Mouse (Mus musculus): ENCODE measurements at regions not wholly inside any gene's neighbourhood (a gene's known extent, or its start where the extent isn't known, plus 50 kb on each side); places are given as distances from the start of the nearest gene placed in this dataset.
"Not testable (repeated sequence)": the region's sequence is repeated elsewhere in the genome, so short reads cannot be mapped to it uniquely, and the experiment has no call there.

DNA sequence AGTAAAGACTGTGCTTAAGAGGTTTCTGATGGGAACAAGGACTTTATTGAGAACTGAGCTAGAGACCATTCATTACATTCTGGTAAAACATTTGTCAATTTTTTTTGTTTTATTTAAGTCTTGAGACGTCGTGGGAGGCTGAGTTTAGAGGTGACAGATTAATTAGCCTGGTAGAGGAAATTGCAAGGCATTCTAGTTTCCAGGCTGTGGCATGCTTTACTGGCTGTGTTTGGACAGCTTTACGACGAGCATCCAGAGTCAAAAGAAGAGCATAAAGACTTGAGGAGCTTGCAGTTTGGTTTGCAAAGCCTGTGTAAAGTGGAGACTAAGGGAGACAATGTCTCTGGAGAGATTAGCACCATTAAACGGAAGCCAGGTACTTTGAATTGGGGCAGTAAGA lies 154.0 kb upstream of the Got2 start:
- dilution Hi-C loops (cut with MboI; ENCODE audit: extremely low pct_ligation_motif_present, extremely low pct_unique_long_range_greater_than_20kb, low sequenced_read_pairs) = no loop called here
- no peaks in the 10 kb centered on the region for H3K4me1 ChIP-seq (ENCODE audit: control insufficient read depth in 1 of 2, insufficient read depth in 2 of 2)
- no peak overlapping the region for H3K27ac ChIP-seq (ENCODE audit: insufficient read depth, low read depth)
- DNase-seq (ENCODE audit: extremely low read depth) = no peak
- H3K36me3 ChIP-seq (replicated peaks in 1 of 2; ENCODE audit: control insufficient read depth in 1 of 2, insufficient read depth in 1 of 2, low read length in 1 of 2) = no peaks in the 10 kb centered on the region
- peaks cover 5% of the 10 kb centered on the region for H3K27me3 ChIP-seq (replicated peaks)
- no peak for TF ChIP-seq MEF2A (IDR thresholded peaks at IDR 0.05; ENCODE audit: borderline replicate concordance, low read depth, low read length)
- no peak for TF ChIP-seq BHLHE40 (IDR thresholded peaks at IDR 0.05; ENCODE audit: low read depth, low read length)
- no peak for TF ChIP-seq UBTF (IDR thresholded peaks at IDR 0.05; ENCODE audit: low read depth, low read length)
- TF ChIP-seq JUND (conservative IDR thresholded peaks at IDR 0.05; ENCODE audit: low read depth, low read length) = no peak
- no peak for TF ChIP-seq NELFE (IDR thresholded peaks at IDR 0.05; ENCODE audit: low read depth, low read length)
- no peak for TF ChIP-seq SMC3 (IDR thresholded peaks at IDR 0.05; ENCODE audit: low read depth, low read length)
- TF ChIP-seq CTCF (conservative IDR thresholded peaks at IDR 0.05 in 1 of 2, IDR thresholded peaks at IDR 0.05 in 1 of 2; ENCODE audit: low read depth in 2 of 2, low read length in 2 of 2) = no peak
- no peak for TF ChIP-seq RCOR1 (conservative IDR thresholded peaks at IDR 0.05; ENCODE audit: low read depth, low read length)
- no peak for TF ChIP-seq SIN3A (IDR thresholded peaks at IDR 0.05; ENCODE audit: low read length)
- no peak for TF ChIP-seq CHD1 (IDR thresholded peaks at IDR 0.05; ENCODE audit: low read depth, low read length)
- no peak for TF ChIP-seq IRF4 (IDR thresholded peaks at IDR 0.05; ENCODE audit: low read depth, low read length)
- no peak for TF ChIP-seq EP300 (IDR thresholded peaks at IDR 0.05; ENCODE audit: low read length)
- no peak for TF ChIP-seq HCFC1 (IDR thresholded peaks at IDR 0.05; ENCODE audit: low read depth, low read length)
- TF ChIP-seq ETS1 (conservative IDR thresholded peaks at IDR 0.05; ENCODE audit: low read depth, low read length) = no peak
- TF ChIP-seq RAD21 (IDR thresholded peaks at IDR 0.05; ENCODE audit: low read depth, low read length) = no peak
- no peak overlapping the region for H3K4me3 ChIP-seq (replicated peaks in 1 of 3; ENCODE audit: low read depth in 2 of 3, low read length in 2 of 3, poor library complexity in 1 of 3)
- H3K9ac ChIP-seq (ENCODE audit: insufficient read depth, low read depth) = no peak overlapping the region
- no peaks in the 10 kb centered on the region for H3K9me3 ChIP-seq (replicated peaks; ENCODE audit: low read length)
- in situ Hi-C loops (cut with MboI; ENCODE audit: low pct_ligation_motif_present, low pct_unique_long_range_greater_than_20kb, low sequenced_read_pairs) = no loop called here
- no peaks in the 10 kb centered on the region for H3K79me2 ChIP-seq (replicated peaks; ENCODE audit: control insufficient read depth, extremely low read depth, insufficient read depth, poor library complexity, severe bottlenecking)
- no peak overlapping the region for H3K4me2 ChIP-seq (ENCODE audit: insufficient read depth, low read depth, poor library complexity, severe bottlenecking)

DNA sequence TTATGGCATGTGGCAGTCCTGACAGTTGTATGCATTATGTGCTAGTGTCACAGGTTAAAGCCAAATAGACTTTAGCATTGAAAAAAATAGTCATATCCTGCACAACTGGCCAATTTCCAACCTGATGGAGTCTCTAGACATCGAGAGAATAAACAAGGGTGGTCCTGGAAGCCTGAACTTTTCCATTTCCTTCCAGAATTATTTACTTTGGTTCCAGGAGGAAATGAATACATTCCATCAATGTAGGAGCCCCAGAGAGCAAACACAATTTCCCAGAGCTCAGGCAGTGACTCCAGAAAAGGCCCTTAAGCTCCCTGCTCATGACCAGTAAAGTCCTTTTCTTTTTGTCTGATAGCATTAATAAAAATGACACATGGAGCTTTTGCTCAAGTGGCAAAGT lies 151.9 kb upstream of the Got2 start:
- H3K79me2 ChIP-seq (replicated peaks; ENCODE audit: control insufficient read depth, extremely low read depth, insufficient read depth, poor library complexity, severe bottlenecking) = no peaks in the 10 kb centered on the region
- dilution Hi-C loops (cut with MboI; ENCODE audit: extremely low pct_ligation_motif_present, extremely low pct_unique_long_range_greater_than_20kb, low sequenced_read_pairs) = no loop called here
- no peaks in the 10 kb centered on the region for H3K36me3 ChIP-seq (replicated peaks in 1 of 2; ENCODE audit: control insufficient read depth in 1 of 2, insufficient read depth in 1 of 2, low read length in 1 of 2)
- no peak for TF ChIP-seq CTCF (conservative IDR thresholded peaks at IDR 0.05 in 1 of 2, IDR thresholded peaks at IDR 0.05 in 1 of 2; ENCODE audit: low read depth in 2 of 2, low read length in 2 of 2)
- no peak for TF ChIP-seq MAX (IDR thresholded peaks at IDR 0.05; ENCODE audit: low read length)
- no peak for TF ChIP-seq MEF2A (IDR thresholded peaks at IDR 0.05; ENCODE audit: borderline replicate concordance, low read depth, low read length)
- TF ChIP-seq PAX5 (IDR thresholded peaks at IDR 0.05; ENCODE audit: low read length) = no peak
- TF ChIP-seq RAD21 (IDR thresholded peaks at IDR 0.05; ENCODE audit: low read depth, low read length) = no peak
- no peak for TF ChIP-seq GABPA (IDR thresholded peaks at IDR 0.05; ENCODE audit: insufficient replicate concordance, low read depth, low read length)
- TF ChIP-seq MAFK (IDR thresholded peaks at IDR 0.05; ENCODE audit: insufficient replicate concordance, low read length) = no peak
- no peak for TF ChIP-seq JUND (conservative IDR thresholded peaks at IDR 0.05; ENCODE audit: low read depth, low read length)
- TF ChIP-seq CHD1 (IDR thresholded peaks at IDR 0.05; ENCODE audit: low read depth, low read length) = no peak
- TF ChIP-seq TCF12 (IDR thresholded peaks at IDR 0.05; ENCODE audit: low read depth, low read length) = no peak
- TF ChIP-seq SIN3A (IDR thresholded peaks at IDR 0.05; ENCODE audit: low read length) = no peak
- no peak for TF ChIP-seq RCOR1 (conservative IDR thresholded peaks at IDR 0.05; ENCODE audit: low read depth, low read length)
- no peak for DNase-seq (ENCODE audit: extremely low read depth)
- no peak overlapping the region for H3K4me3 ChIP-seq (replicated peaks in 1 of 3; ENCODE audit: low read depth in 2 of 3, low read length in 2 of 3, poor library complexity in 1 of 3)
- H3K9ac ChIP-seq (ENCODE audit: insufficient read depth, low read depth) = no peak overlapping the region
- no peak overlapping the region for H3K27ac ChIP-seq (ENCODE audit: insufficient read depth, low read depth)
- in situ Hi-C loops (cut with MboI; ENCODE audit: low pct_ligation_motif_present, low pct_unique_long_range_greater_than_20kb, low sequenced_read_pairs) = no loop called here
- no peaks in the 10 kb centered on the region for H3K4me1 ChIP-seq (ENCODE audit: control insufficient read depth in 1 of 2, insufficient read depth in 2 of 2)
- no peak overlapping the region for H3K4me2 ChIP-seq (ENCODE audit: insufficient read depth, low read depth, poor library complexity, severe bottlenecking)
- no peaks in the 10 kb centered on the region for H3K9me3 ChIP-seq (replicated peaks; ENCODE audit: low read length)
- peaks cover 5% of the 10 kb centered on the region for H3K27me3 ChIP-seq (replicated peaks)

DNA sequence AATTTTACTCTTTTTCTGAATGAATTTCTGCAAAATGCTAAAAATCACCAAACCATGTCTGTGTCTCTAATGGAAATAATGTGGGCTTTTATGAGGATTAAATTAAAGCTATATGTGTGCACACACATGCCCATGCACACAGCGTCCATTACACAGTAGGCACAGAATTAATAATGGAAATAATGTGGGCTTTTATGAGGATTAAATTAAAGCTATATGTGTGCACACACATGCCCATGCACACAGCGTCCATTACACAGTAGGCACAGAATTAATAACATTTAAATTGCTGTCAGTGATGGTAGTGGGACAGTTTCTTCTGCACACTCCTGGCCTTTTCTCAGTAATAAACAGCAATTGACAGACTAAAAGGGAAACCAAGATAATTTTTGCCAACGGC lies 130.4 kb upstream of the Got2 start:
- H3K4me3 ChIP-seq (replicated peaks in 1 of 3; ENCODE audit: low read depth in 2 of 3, low read length in 2 of 3, poor library complexity in 1 of 3); H3K4me2 ChIP-seq (ENCODE audit: insufficient read depth, low read depth, poor library complexity, severe bottlenecking); H3K36me3 ChIP-seq (replicated peaks in 1 of 2; ENCODE audit: control insufficient read depth in 1 of 2, insufficient read depth in 1 of 2, low read length in 1 of 2); in situ Hi-C loops (cut with MboI; ENCODE audit: low pct_ligation_motif_present, low pct_unique_long_range_greater_than_20kb, low sequenced_read_pairs); H3K27ac ChIP-seq (ENCODE audit: insufficient read depth, low read depth); DNase-seq (ENCODE audit: extremely low read depth); dilution Hi-C loops (cut with MboI; ENCODE audit: extremely low pct_ligation_motif_present, extremely low pct_unique_long_range_greater_than_20kb, low sequenced_read_pairs); H3K9me3 ChIP-seq (replicated peaks; ENCODE audit: low read length); H3K4me1 ChIP-seq (ENCODE audit: control insufficient read depth in 1 of 2, insufficient read depth in 2 of 2); H3K79me2 ChIP-seq (replicated peaks; ENCODE audit: control insufficient read depth, extremely low read depth, insufficient read depth, poor library complexity, severe bottlenecking); H3K9ac ChIP-seq (ENCODE audit: insufficient read depth, low read depth); H3K27me3 ChIP-seq (replicated peaks): not testable (repeated sequence)

Data from CH12.LX (cell line).